Mouse (Mus musculus): Measurements from ENCODE around the gene Olfr1412.

Olfr1412 gene

DNA sequence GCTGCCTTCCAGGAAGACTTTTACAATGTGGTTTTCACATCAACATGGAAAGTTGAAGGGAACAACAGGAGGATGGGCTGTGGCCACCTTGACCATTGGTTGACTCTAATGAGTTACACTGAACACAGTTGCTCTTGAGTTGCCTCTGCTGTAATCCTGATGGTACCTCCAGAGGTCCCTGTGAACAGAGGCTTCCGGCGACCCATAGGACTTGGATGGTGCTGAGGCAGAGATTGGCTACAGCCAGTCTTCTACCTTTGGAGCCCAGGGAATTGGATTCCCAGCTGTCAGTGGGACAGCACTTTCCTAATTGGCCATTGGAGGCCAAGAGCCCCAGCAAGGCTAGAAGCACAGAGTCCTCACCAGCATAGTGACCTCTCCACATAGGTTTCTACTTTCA is at the start of gene Olfr1412:
Gene Olfr1412 (plus strand): TSS at position 301 of the 400 bp plus-strand sequence.
- no peak for DNase-seq (ENCODE audit: low read depth)

DNA sequence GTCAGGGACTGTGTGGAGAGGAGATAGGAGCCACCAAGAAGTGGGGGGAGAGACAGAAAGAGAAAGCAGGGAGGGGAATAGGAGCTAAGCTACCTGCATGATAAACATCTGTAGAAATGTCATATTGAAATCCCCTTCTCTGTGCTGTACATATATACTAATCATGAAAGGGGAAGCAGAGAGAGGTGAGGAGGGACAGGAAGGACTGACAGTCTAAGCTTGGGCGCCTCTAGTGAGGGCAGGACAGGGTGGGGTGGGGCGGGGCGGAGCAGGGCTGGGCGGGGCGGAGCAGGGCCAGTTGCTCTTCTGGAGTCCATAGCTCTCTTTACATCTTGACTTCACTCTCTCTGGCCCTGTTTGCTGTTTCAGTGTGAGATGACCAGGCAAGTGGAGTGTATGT is 48.6 kb upstream of the Olfr1412 start:
- DNase-seq (ENCODE audit: low read depth): no peak

DNA sequence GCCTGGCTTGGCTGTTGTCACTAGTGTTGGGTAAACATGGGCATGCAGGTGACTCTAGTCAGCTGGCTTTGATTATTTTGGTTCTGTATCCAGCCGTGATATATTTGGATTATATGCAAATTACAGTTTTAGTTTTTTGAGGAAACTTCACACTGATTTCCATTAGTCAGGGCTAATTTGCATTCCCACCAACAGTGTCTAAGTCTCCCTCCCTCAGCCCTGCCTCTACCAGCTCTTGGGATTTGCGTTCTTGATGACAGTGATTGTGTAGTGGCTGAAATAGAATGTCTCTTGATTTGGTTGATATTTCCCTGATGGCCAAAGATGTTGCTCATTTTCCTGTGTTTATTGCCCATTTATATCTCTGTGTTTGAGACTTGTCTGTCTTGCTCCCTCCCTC is 46.5 kb upstream of the Olfr1412 start:
- DNase-seq (ENCODE audit: low read depth): no peak

GRCm38 (mm10) chr1:92545929-92546328 is 39.6 kb upstream of the Olfr1412 start:
- no peak for DNase-seq (ENCODE audit: low read depth)

- DNase-seq (ENCODE audit: low read depth): no peak
These were observed 14.6 kb upstream of the Olfr1412 start, which contains the start of gene Olfr1413 for GRCm38 (mm10) chr1:92571022-92571421. Olfr1413 (plus strand) TSS chr1:92571322.

DNA sequence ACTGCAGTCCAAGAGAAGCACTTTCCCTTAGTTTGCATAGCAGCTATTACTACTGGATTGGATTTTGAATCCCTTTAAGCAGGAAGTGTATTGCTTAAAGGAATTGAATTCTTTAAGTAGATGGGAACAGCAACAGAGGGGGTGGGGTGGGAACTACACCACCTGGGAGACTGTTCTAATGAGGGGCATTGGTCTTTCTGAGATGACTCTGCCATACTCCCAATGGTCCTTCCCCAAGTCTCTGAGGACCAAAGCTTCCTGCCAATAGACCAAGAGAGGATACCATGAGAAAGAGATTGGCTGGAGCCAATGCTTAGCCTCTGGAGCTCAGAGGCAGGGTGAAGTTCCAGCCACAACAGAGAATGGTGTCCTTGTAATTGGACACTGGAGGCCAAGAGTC is 8.5 kb downstream of the Olfr1412 start, which contains the start of gene Olfr1411:
Gene Olfr1411 (plus strand): TSS at position 301 of the 400 bp plus-strand sequence.
- no peak for DNase-seq (ENCODE audit: low read depth)

DNA sequence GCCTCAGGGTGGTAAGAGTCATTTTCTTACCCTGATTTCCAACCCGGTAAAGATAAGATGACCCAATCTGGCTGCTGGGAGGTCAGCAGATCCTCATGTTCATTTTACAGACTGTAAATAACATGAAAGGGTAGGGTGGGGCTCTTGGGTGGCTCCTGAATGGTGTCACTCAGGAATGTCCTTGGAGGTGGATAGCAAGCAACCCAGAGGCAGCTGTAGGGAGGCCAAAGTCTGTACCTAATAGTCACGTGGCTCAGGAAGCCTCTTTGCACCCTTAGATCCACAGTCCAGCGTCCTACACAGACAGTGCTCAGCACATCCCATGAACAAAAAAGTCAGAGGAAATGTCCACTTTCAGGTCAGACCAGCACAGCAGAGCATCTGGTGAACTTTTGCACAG is 10.4 kb downstream of the Olfr1412 start:
- DNase-seq (ENCODE audit: low read depth): no peak

DNA sequence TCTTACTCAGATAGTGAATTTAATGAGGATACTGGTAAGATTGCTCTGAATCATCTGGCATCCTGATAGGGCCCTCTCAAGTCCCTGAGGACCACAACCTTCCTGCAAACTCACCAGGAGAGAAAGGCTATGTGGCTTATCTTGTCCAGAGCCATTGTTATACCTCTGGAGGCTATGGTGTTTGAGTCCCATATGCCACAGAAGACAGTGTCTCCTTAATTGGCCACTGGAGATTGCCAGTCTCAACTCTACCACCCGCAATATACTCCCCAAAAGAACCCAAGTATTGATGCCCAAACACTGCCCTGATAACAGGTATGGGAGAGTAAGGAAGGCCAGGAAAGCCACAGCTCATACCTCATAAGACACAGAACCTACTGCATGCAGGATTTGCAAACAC is 19.9 kb downstream of the Olfr1412 start, which contains the start of gene Olfr1410:
Gene Olfr1410 (plus strand): TSS at position 301 of the 400 bp plus-strand sequence.
- no peak for DNase-seq (ENCODE audit: low read depth)

DNA sequence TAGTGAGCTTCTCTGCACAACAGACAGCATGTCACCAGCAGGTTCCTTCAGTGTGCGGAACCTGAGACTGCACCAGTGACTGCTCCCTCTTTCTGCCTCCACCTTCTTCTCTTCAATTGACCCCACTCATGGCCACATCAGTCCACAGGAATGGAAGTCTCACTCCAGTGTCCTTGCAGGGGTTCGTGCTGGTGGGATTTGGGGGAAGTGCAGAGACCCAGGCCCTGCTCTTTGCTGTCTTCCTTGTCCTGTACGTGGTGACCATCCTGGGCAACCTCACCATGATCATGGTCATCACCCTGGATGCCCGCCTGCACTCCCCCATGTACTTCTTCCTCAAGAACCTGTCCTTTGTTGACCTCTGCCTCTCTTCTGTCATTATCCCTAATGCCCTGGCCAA is 22.1 kb downstream of the Olfr1412 start:
- DNase-seq (ENCODE audit: low read depth): no peak

GRCm38 (mm10) chr1:92611008-92611407 is 25.4 kb downstream of the Olfr1412 start:
- DNase-seq (ENCODE audit: low read depth): peak; percentile 24

- DNase-seq (ENCODE audit: low read depth): no peak
These were observed 27.6 kb downstream of the Olfr1412 start for GRCm38 (mm10) chr1:92613175-92613574.

DNA sequence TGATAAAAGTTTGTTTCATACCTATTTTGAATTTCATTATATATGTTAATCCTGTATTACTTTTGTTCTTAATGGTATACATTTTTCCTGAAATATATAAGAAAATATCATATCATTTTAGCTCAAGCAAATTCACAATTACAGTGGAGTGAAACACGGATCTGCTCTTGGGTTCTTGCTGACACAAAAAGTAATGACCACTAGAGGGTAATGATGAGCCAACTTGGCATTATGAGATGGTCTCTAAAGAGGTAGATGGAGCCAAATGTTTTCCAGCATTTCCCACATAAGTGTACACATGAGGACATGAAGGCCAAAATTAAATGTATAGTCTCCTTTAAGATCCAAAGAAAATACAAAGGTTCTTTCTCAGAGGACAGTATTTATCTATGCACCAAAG is 28.9 kb downstream of the Olfr1412 start:
- peak; percentile 6 for DNase-seq (ENCODE audit: low read depth)

DNA sequence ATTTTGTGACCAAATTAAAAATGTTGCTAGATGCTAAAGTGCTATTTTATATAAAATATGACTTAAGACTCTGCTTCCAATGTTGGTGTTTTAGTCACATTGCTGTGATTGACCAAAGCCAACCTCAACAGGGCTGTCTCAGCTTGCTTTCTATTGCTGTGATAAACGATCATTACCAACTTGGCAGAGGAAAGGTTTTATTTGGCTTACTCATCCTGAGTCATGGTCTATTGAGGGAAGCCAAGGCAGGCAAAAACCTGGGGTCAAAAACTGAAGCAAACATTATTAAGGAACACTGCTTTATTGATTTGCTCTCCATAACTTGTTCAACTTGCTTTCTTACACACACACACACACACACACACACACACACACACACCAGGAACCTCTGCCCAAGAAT is 30.5 kb downstream of the Olfr1412 start:
- no peak for DNase-seq (ENCODE audit: low read depth)

- DNase-seq (ENCODE audit: low read depth): no peak
These were observed 31.9 kb downstream of the Olfr1412 start, which contains the start of gene Olfr12 for GRCm38 (mm10) chr1:92617488-92617887. Olfr12 (plus strand) TSS chr1:92617788.

- no peak for DNase-seq (ENCODE audit: low read depth)
These were observed 32.8 kb downstream of the Olfr1412 start for GRCm38 (mm10) chr1:92618360-92618759.

DNA sequence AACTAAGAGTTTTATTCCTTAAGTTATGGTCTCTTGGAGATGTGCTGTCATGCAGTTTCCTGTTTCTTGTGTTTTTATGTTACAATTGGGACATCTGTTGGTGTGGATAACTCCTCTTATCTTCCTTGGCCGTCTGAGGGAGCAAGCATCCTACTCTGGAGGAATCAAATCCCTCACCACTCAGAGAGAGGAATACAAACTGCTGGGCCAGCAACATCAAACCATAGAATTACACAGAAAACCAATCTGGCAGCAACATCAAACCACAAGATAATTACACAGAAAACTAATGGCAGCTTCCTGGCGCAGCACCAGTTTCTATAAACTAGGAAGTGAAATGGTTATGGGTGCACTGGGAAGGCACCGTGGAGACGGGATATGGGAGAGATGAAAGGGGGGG is 42.6 kb downstream of the Olfr1412 start:
- DNase-seq (ENCODE audit: low read depth): no peak

DNA sequence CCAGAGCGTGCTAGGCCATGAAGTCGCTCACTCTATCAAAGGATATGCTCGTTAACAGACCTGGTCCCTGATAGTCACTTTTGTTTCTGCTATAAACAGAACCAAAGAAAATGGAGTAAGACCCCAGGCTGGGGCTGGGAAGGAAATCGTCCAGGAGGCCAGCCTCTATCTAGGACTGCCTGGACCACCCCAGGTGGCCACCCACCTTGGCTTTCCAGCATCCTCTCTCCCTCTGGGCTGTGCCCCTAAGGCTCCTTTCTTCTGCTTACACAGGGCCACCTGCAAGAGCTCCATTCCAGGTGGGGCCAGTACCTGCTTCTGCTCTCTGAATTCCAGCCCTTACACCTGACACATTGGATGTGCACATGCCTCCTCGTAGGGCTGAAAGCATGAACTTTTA is 46.6 kb downstream of the Olfr1412 start:
- DNase-seq (ENCODE audit: low read depth): no peak

DNA sequence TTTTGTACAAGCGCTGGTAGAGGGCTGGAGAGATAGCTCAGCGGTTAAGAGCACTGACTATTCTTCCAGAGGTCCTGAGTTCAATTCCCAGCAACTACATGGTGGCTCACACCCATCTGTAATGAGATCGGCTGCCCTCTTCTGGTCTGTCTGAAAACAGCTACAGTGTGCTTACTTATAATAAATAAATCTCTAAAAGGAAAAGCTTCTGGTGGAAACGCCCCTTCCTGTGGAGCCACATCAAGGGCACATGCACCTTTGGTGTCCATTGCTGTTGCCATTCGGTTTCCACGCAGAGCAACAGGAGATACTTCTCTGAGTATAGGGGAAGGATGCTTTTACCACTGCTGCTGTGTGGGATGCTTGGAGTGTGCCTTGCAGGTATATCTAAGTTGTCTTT is 47.4 kb downstream of the Olfr1412 start:
- DNase-seq (ENCODE audit: low read depth): no peak

GRCm38 (mm10) chr1:92633726-92634125 is 48.1 kb downstream of the Olfr1412 start:
- DNase-seq (ENCODE audit: low read depth): no peak

DNA sequence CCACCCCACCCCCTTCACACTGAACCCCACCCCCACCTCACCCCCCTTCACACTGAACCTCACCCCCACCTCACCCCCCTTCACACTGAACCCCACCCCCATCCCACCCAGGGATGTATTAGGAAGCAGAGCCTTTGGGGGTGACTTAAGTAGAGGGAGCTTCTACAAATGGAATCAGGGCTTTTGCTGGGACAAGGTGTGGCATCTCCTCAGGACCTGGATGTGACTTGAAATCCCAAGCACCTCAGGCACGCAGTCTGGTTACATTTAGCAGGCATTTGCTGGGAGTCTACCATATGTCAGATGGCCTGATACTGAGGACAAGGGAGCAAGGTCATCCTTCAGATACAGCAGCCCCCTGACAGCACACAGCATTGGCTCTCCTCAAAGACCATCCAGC is 49.0 kb downstream of the Olfr1412 start:
- no peak for DNase-seq (ENCODE audit: low read depth)

DNA sequence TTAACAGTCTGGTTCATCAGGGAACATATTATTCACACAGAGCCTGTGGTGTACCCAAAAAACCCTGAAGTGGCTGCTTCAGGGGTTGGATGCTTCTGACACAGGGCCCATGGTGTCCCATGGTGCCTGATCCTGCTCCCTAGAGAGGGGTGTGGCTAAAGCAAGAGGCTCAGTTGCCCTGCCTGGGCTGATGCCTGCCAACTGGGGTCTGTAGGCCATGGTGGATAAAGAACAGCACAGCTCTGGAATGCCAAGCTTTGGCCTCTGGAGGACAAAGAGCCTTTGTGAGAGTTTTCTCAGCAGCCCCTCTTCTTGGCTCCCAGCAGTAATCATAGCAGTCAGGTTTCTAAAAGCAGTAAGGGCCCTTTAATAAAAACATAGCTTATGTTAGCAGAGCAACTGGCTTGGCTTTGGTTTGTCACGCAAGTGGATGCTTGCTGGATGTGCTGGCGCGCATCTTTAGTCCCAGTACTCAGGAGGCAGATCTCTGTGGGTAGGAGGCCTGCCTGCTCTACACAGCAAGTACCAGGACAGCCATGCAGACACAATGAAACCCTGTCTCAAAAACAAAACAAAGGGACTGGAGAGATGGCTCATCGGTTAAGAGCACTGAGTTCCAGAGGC is 49.5 kb downstream of the Olfr1412 start:
- no peak for DNase-seq (ENCODE audit: low read depth)

DNA sequence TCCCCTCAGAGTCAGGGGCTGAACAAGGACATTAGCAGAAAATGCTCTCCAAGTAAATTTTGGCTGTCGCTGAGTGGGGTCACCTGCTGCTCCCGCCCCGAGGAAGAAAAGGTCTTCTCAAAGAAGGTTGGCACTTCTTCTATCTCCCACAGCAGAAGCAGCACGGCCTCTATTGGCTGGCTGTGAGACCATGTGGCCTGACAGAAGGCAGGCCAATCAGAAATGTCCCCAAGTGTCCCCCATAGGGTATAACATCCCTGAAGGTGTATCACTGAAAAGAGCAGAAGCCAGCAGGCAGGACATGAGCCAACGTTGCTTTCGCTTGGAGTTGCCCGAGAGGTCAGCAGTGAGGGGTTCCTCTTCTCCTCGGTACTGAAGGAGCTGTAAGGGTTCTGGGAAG is 50.4 kb downstream of the Olfr1412 start:
- DNase-seq (ENCODE audit: low read depth): no peak

DNA sequence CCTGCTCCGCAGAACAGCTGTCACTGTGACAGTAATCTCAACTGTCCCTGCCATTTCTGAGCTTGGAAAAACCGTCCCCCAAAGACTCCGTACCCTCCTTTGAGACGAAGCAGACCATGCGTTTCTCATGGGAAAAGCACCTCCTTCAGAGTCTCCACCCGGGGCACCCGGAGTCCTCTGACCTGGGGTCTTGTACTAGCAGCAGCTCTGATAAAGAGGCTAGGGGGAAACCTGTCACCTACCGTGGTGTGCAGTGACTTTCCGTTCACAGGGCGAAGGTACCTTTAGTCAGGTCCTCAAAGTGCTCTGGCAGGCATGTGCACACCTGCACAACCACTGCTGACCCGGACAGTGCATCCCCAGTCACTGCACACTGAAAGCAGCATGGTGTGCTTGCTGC is 51.1 kb downstream of the Olfr1412 start:
- no peak for DNase-seq (ENCODE audit: low read depth)

- DNase-seq (ENCODE audit: low read depth): no peak
These were observed 52.1 kb downstream of the Olfr1412 start for GRCm38 (mm10) chr1:92637501-92638172.

Data from c-Kit-positive CD71-negative TER-119-negative erythroid progenitor cells, embryonic 14.5 days (primary cell).